Mouse (Mus musculus) lung, embryonic 16.5 days (tissue): ENCODE results near the gene Oxld1. TPM values are rescaled to one million over a fixed set of nuclear protein-coding genes. Genes with fewer than 3 reads are reported as not detected.

Experiments
- ATAC-seq: fragments of 200-750 bp; cut with Nextera tagmentation; 2 replicates; pipeline ENCODE4 v1.8.0; 2017; ENCODE audit warnings: low read depth, mild to moderate bottlenecking, moderate library complexity
- H3K27ac ChIP-seq: fragments of 300-500 bp; sonication (generic); 2 replicates; pipeline ENCODE4 v1.5.1; 2014; ENCODE audit warnings: mild to moderate bottlenecking, control low read depth, low read length
- H3K27me3 ChIP-seq: fragments of 300-500 bp; sonication (generic); 2 replicates; pipeline ENCODE4 v1.6.1; 2014; ENCODE audit warnings: low read depth, low read length, mixed read lengths; ENCODE audit not compliant: control insufficient read depth, insufficient read depth
- H3K36me3 ChIP-seq: fragments of 300-500 bp; sonication (generic); 2 replicates; pipeline ENCODE4 v1.6.1; 2014; ENCODE audit warnings: low read length; ENCODE audit not compliant: control insufficient read depth, insufficient read depth
- H3K4me1 ChIP-seq: fragments of 300-500 bp; sonication (generic); replicated peaks from 2 replicates; pipeline ENCODE4 v1.6.1; 2014; ENCODE audit warnings: low read length, mixed read lengths; ENCODE audit not compliant: control insufficient read depth, insufficient read depth
- H3K4me2 ChIP-seq: fragments of 300-500 bp; sonication (generic); 2 replicates; pipeline ENCODE4 v1.6.1; 2014; ENCODE audit warnings: low read depth, low read length, control low read depth
- H3K4me3 ChIP-seq: fragments of 300-500 bp; sonication (generic); 2 replicates; pipeline ENCODE4 v1.5.1; 2014; ENCODE audit warnings: mild to moderate bottlenecking, low read length, control low read depth
- H3K9ac ChIP-seq: fragments of 300-500 bp; sonication (generic); 2 replicates; pipeline ENCODE4 v1.6.1; 2014; ENCODE audit warnings: low read length, control low read depth
- H3K9me3 ChIP-seq: fragments of 300-500 bp; sonication (generic); 2 replicates; pipeline ENCODE4 v1.6.1; 2016; ENCODE audit warnings: low read length; ENCODE audit not compliant: control insufficient read depth
- WGBS: fragments of 180-500 bp; shearing (Covaris S2); extraction: QIAGEN DNeasy Blood & Tissue Kit; methylation state at CpG from one replicate; pipeline ENCODE4 v1.1.7; 2014; 5-methylcytosine and 5-hydroxymethylcytosine counted together
- polyA plus RNA-seq: library from polyadenylated mRNA; unstranded; fragments of >200 nt; fragmentation: Nextera tagmentation; extraction: Ambion mirVana; gene quantifications from 2 replicates; pipeline ENCODE4 v1.2.1, GENCODE M21; 2015

Oxld1 gene
- polyA plus RNA-seq, 1 experiment from 2014 or later, result 13.2 TPM

GRCm38 (mm10) chr11:120488516-120488915, 30.6 kb upstream of the Oxld1 start:
- Histone ChIP-seq H3K27me3 (no peaks in the 10 kb centered on the region), H3K9me3 (no peaks in the 10 kb centered on the region), H3K27ac (no peak overlapping the region), H3K36me3 (peaks cover 11% of the 10 kb centered on the region), H3K4me3 (no peak overlapping the region), H3K9ac (no peak overlapping the region), H3K4me2 (no peak overlapping the region), H3K4me1 (peaks cover 34% of the 10 kb centered on the region)
- WGBS, result 71% methylated on average over 4 of the region's 4 CpGs
- ATAC-seq, result no peak

GRCm38 (mm10) chr11:120485251-120485650, 27.4 kb upstream of the Oxld1 start:
- H3K27ac ChIP-seq, result no peak overlapping the region
- no peak for ATAC-seq

GRCm38 (mm10) chr11:120484265-120484981, 26.6 kb upstream of the Oxld1 start, which contains the start of gene Mrpl12:
Gene Mrpl12, plus strand, starts transcription at chr11:120484613.
- Histone ChIP-seq H3K4me2 (peak within 1 kb of the TSS; percentile 95), H3K27ac (peak within 1 kb of the TSS; percentile 68), H3K4me1 (peaks cover 17% of the 10 kb centered on the region), H3K36me3 (peaks cover 32% of the 10 kb centered on the region), H3K27me3 (no peaks in the 10 kb centered on the region), H3K9ac (peak within 1 kb of the TSS; percentile 89), H3K9me3 (no peaks in the 10 kb centered on the region), H3K4me3 (peak within 1 kb of the TSS; percentile 96)
- WGBS, result under 1% methylated on average over 60 of the region's 60 CpGs
- ATAC-seq, result peak; percentile 97

More at GRCm38 (mm10) chr11:120485251-120485650, 27.4 kb upstream of the Oxld1 start:
- Histone ChIP-seq H3K9ac (peak overlapping the region; percentile 89), H3K36me3 (peaks cover 26% of the 10 kb centered on the region), H3K4me3 (peak overlapping the region; percentile 96), H3K9me3 (no peaks in the 10 kb centered on the region), H3K4me1 (peaks cover 19% of the 10 kb centered on the region), H3K4me2 (peak overlapping the region; percentile 95), H3K27me3 (no peaks in the 10 kb centered on the region)
- WGBS, result 5% methylated on average over 10 of the region's 10 CpGs

- H3K4me1 ChIP-seq, result peaks cover 15% of the 10 kb centered on the region
- H3K27me3 ChIP-seq, result no peaks in the 10 kb centered on the region
- H3K4me3 ChIP-seq, result peak overlapping the region; percentile 96
- peak overlapping the region; percentile 95 for H3K4me2 ChIP-seq
- 81% methylated on average over 7 of the region's 7 CpGs for WGBS
- H3K9ac ChIP-seq, result peak overlapping the region; percentile 89
- no peak for ATAC-seq
- H3K9me3 ChIP-seq, result no peaks in the 10 kb centered on the region
- peak overlapping the region; percentile 68; the same call in 1 of the 2 replicates for H3K27ac ChIP-seq
- peaks cover 41% of the 10 kb centered on the region for H3K36me3 ChIP-seq
Observed at GRCm38 (mm10) chr11:120483448-120483934, 25.6 kb upstream of the Oxld1 start.

GRCm38 (mm10) chr11:120472052-120472451, 14.2 kb upstream of the Oxld1 start:
- Histone ChIP-seq H3K9ac (no peak overlapping the region), H3K36me3 (peaks cover 27% of the 10 kb centered on the region), H3K4me3 (no peak overlapping the region), H3K27ac (no peak overlapping the region), H3K27me3 (no peaks in the 10 kb centered on the region), H3K4me1 (peaks cover 7% of the 10 kb centered on the region), H3K9me3 (no peaks in the 10 kb centered on the region), H3K4me2 (no peak overlapping the region)
- WGBS, result 91% methylated on average over 6 of the region's 6 CpGs
- no peak for ATAC-seq

GRCm38 (mm10) chr11:120467736-120468092, 9.8 kb upstream of the Oxld1 start:
- Histone ChIP-seq H3K9me3 (no peaks in the 10 kb centered on the region), H3K9ac (peak overlapping the region; percentile 90), H3K4me3 (peak overlapping the region; percentile 96), H3K4me1 (peaks cover 16% of the 10 kb centered on the region), H3K27ac (peak overlapping the region; percentile 33; the same call in 1 of the 2 replicates), H3K27me3 (no peaks in the 10 kb centered on the region), H3K4me2 (peak overlapping the region; percentile 92), H3K36me3 (peaks cover 10% of the 10 kb centered on the region)
- under 1% methylated on average over 33 of the region's 33 CpGs for WGBS
- ATAC-seq, result no peak

GRCm38 (mm10) chr11:120467051-120467735, 9.3 kb upstream of the Oxld1 start, which contains the start of gene Arl16:
Gene Arl16, minus strand, starts transcription at chr11:120467607.
- WGBS, result under 1% methylated on average over 51 of the region's 54 CpGs
- ATAC-seq, result peak; percentile 100
- peak within 1 kb of the TSS; percentile 94 for H3K4me2 ChIP-seq
- H3K4me3 ChIP-seq, result peak within 1 kb of the TSS; percentile 96
- peak within 1 kb of the TSS; percentile 90 for H3K9ac ChIP-seq
- H3K9me3 ChIP-seq, result no peaks in the 10 kb centered on the region
- H3K27ac ChIP-seq, result peak within 1 kb of the TSS; percentile 65
- no peaks in the 10 kb centered on the region for H3K27me3 ChIP-seq
- H3K36me3 ChIP-seq, result peaks cover 10% of the 10 kb centered on the region
- H3K4me1 ChIP-seq, result peaks cover 16% of the 10 kb centered on the region

- ATAC-seq, result no peak
- H3K4me3 ChIP-seq, result no peak overlapping the region
- H3K9ac ChIP-seq, result no peak overlapping the region
- peaks cover 16% of the 10 kb centered on the region for H3K4me1 ChIP-seq
- 0 out of 2 replicates have a peak, but pooled peaks cover 2% of the 10 kb centered on the region for H3K36me3 ChIP-seq
- no peak overlapping the region for H3K4me2 ChIP-seq
- no peaks in the 10 kb centered on the region for H3K27me3 ChIP-seq
- no peak overlapping the region for H3K27ac ChIP-seq
- H3K9me3 ChIP-seq, result no peaks in the 10 kb centered on the region
- 87% methylated on average over 4 of the region's 4 CpGs for WGBS
Observed at GRCm38 (mm10) chr11:120465521-120465920, 7.7 kb upstream of the Oxld1 start.

GRCm38 (mm10) chr11:120464365-120464764, 6.5 kb upstream of the Oxld1 start:
- ATAC-seq, result no peak
- H3K36me3 ChIP-seq, result peaks cover 9% of the 10 kb centered on the region
- H3K9me3 ChIP-seq, result no peaks in the 10 kb centered on the region
- H3K27me3 ChIP-seq, result no peaks in the 10 kb centered on the region
- peaks cover 16% of the 10 kb centered on the region for H3K4me1 ChIP-seq
- no peak overlapping the region for H3K4me2 ChIP-seq
- no peak overlapping the region for H3K27ac ChIP-seq
- 79% methylated on average over 5 of the region's 5 CpGs for WGBS
- H3K9ac ChIP-seq, result no peak overlapping the region
- no peak overlapping the region for H3K4me3 ChIP-seq
